Mouse (Mus musculus): Measurements from ENCODE around the gene Gm7929.
"Not testable (repeated sequence)": the region's sequence is repeated elsewhere in the genome, so short reads cannot be mapped to it uniquely, and the experiment has no call there.

Gene Gm7929

DNA sequence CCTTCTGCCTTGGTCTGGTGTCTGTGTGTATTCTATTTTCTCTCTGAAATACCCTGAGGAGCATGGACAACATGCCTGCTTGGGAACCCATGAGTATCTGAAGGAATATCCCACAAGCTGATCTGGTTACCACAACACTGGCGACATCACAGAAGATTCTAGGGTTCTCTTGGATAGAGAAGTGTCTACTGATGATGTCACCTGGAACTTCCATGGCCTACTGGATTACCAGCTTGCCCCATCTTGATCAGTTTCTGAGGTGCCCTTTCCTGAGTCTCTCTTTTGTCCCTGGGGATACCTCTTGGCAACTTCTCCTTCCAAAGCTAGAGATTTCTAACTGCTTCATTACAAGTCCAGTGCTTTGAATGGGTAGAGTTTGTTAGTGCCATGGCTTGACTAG lies at the start of gene Gm7929:
TSS of gene Gm7929 (minus strand) at position 101 of the 400 bp plus-strand sequence.
- not testable (repeated sequence) for DNase-seq

DNA sequence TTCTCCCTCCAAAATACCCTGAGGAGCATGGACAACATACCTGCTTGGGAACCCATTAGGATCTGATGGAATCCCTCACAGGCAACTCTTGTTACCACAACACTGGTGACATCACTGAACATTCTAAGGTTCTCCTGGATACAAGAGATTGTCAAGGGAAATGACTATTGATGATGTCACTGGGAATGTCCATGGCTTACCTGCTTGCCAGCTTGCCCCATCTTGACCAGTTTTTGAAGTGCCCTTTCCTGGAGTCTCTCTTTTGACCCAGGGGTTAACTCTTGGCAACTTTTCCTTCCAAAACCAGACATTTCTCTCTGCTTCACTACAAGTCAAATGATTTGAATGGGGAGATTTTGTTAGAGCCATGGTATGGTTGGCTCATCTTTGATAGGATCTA lies 21.9 kb upstream of the Gm7929 start, which contains the start of gene Gm47189:
TSS of gene Gm47189 (minus strand) at position 101 of the 400 bp plus-strand sequence.
- DNase-seq, result not testable (repeated sequence)

DNA sequence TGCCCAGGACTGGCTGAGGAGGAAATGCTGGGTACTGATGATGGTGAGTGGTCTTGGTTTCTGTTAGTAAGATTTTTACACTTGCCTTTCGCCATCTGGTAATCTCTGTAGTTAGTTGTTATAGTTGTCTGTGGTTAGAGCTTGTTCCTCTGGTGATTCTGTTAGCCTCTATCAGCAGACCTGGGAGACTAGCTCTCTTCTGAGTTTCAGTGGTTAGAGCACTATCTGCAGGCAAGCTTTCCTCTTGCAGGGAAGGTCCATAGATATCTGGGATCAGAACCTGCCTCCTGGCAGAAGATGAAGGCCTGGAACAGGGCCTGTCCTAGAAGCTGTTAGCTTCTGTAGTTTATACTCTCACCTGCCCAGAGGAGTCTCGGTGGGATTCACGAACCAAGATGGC lies 5.5 kb upstream of the Gm7929 start:
- DNase-seq, result not testable (repeated sequence)

DNA sequence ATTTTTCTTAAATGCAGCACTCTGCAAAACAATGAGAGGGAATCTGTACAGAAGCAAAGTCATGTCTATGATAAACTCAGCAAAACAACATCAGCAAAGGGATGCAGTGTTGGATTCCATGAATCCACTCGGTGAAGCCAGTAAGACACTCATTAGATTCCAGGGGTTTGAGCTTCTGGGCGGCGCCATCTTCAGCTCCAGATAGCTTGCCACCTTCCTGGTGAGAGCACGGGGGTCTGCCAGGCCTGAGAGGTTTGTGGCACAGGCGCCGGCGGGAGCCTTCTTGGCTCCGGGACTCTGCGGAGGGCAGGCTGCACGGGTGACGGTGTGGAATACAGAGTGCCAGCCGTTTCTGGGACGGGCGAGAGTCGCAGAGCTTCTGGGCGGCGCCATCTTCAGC lies 27.0 kb downstream of the Gm7929 start:
- not testable (repeated sequence) for DNase-seq

DNA sequence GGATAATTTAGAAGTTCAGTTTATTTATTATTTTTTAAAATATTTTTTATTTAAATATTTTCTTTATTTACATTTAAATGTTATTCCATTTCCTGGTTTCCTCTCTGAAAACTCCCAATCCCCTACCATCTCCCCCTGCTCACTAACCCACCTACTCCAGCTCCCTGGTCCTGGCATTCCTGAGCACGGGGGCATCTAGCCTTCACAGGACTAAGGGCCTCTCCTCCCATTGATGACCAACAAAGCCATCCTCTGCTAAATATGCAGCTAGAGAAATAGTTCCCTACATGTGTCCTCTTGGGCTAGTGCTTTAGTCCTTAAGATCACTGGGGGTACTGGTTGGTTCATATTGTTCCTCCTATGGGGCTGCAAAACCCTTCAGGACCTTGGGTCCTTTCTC lies 33.2 kb downstream of the Gm7929 start:
- peak in 1 of 2 experiments; percentile 32 for DNase-seq

DNA sequence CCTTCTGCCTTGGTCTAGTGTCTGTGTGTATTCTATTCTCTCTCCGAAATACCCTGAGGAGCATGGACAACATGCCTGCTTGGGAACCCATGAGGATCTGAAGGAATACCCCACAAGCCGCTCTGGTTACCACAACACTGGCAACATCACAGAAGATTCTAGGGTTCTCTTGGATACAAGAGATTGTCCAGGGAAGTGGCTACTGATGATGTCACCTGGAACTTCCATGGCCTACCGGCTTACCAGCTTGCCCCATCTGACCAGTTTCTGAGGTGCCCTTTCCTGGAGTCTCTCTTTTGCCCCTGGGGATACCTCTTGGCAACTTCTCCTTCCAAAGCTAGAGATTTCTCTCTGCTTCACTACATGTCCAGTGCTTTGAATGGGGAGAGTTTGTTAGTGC lies 48.6 kb downstream of the Gm7929 start, which contains the start of gene Gm8068:
TSS of gene Gm8068 (minus strand) at position 101 of the 400 bp plus-strand sequence.
- not testable (repeated sequence) for DNase-seq
